Mouse (Mus musculus) ovary, adult 10 weeks (tissue): ENCODE data around the gene Gm20838. TPM values are rescaled to one million over a fixed set of nuclear protein-coding genes. Genes with fewer than 3 reads are reported as not detected.

ENCODE experiments used
- polyA plus RNA-seq: library from polyadenylated mRNA; stranded (reverse); fragments of 350-450 nt; fragmentation: Illumina TruSeq; extraction: RNeasy Lipid Tissue Mini Kit (QIAGEN cat#74804); gene quantifications from one replicate; pipeline ENCODE4 v1.2.3, GENCODE M21; 2014

The Gm20838 gene
- polyA plus RNA-seq = not detected

GRCm38 (mm10) chrY:33543064-33543463 lies at the start of gene Gm20838:
Gene Gm20838, minus strand, starts transcription at chrY:33543164.

